Mouse (Mus musculus): ENCODE measurements at regions not wholly inside any gene's neighbourhood (a gene's known extent, or its start where the extent isn't known, plus 50 kb on each side); places are given as distances from the start of the nearest gene placed in this dataset.

DNA sequence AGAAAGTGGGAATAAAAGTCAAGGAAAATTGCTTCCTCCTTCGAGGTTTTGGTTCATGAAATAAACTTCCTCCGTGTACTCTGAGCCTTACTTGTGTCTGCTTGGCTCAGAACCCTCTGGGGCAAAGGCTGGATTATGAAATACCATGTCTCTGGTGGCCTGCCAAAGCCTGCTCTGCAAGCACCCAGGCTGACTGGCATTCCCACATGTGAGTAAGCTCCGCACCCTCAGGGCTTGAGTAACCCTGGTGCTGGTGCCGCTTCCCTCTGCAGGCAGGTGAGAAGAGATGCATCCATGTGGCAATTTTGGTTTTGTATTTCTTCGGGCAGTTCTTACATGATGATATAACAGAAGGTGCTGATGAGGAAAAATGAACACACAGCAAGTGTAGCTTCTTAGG is 66.0 kb downstream of the Nr2f2 start:
- ATAC-seq (replicated peaks; ENCODE audit: low FRiP score, low TSS enrichment, poor library complexity, severe bottlenecking) = no peak

DNA sequence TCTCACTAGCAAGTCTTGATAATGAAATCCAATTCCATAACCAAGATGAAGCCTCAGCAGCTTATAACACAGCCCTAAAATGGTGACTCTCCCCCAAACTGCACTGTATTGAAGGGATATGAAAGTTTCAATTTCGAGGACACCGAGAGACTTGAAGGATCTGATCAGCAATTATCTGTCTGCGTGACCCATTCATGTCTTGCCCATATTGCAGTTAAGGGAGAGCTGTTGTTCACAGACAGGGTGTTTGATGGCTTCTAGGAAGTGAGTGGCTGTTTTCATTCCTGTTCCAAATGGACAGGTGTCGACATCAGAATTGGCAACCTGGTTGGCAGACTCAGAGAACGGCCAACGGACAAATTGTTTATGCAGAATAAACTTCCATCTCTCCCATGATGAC is 75.1 kb downstream of the Nr2f2 start:
- ATAC-seq (replicated peaks; ENCODE audit: low FRiP score, low TSS enrichment, poor library complexity, severe bottlenecking) = no peak

DNA sequence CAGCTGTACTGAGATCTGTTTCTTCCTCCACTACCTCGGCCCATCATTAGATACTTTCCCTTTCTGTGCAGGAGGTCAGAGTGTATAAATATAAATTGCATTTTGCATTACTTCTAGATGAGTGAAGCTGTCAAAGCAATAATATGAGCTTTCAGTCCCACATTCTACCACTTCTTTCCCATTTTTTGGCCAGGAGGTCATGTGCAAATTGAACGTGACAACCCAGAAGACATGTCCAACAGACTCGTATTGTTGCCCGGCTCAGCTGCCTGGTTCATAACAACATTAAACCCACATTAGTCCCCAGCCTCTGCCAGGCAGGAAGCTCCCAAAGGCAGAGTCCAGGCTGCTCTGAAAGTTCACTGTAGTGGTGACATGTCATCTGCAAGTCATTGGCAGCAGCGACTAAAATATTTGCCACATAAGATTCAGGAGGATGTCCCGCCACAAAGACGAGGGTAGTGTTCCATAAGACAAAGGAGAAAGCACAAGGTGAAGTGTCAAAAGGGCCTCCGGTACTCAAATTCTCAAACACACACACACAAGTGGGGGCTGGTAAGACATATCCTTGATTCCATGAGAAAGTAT is 75.7 kb downstream of the Nr2f2 start:
- ATAC-seq (replicated peaks; ENCODE audit: low FRiP score, low TSS enrichment, poor library complexity, severe bottlenecking) = no peak

DNA sequence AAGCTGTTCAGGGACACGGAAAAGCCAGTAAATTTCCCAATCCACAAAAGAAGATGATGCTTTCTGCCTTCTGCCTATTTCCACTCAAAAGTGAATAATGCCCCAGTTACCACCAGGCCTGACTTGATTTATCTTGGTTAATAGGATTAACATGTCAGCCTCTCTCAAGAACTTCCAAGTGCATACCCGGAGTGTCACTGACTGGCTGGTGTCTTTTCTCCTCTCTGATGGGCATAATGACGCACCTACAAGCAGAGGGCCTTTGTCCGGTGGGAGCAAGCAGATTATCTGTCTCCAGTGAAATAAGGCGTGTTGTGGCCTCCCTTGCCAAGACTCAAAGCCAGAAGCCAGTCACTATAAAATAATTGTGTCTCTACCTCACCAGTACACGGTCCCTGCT is 76.3 kb downstream of the Nr2f2 start:
- no peak for ATAC-seq (replicated peaks; ENCODE audit: low FRiP score, low TSS enrichment, poor library complexity, severe bottlenecking)

DNA sequence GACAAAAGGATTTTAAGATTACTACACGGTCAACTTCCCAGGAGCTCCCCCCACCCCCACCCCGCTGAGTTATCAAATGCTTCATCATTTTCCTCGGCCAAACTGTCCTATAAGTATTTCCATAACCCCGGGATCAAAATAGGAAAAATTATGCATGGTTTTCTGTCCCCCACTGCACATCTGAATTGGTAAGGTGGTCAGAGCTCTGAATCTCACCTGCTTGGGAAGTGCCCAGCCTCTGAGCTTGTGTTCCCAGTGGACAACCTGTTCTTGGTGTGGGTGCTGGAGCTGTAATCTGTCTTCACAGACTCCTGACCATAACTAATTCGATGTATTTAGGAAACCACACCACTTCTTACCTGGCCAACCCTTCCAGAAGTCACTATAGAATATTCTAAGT is 77.9 kb downstream of the Nr2f2 start:
- ATAC-seq (replicated peaks; ENCODE audit: low FRiP score, low TSS enrichment, poor library complexity, severe bottlenecking) = no peak

DNA sequence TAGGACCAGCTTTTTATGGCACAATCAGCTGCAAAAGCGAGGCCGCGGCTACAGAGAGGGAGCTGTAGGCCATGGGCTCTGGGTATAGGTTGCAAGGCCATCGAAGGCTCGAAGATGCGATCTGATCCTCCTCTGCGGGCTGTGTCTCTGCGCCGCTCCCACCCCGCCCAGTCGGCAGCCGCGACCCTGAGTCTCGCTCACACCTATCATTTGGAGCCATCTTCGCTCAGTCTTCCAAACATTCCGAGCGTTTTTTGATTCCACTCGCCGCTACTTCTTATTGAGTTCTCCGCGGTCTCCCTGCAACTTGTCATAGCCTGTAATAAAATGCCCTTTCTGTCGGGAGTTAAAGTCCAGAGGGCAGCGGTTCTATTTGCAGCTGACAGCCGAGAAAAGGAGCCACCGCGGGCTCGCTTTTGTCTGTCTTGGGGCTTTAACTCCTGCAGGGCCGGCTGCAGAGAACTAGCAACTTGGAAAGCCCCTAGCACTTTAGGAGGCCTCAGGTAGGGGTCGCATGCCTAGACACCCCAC is 78.6 kb downstream of the Nr2f2 start:
- ATAC-seq (replicated peaks; ENCODE audit: low FRiP score, low TSS enrichment, poor library complexity, severe bottlenecking) = no peak

DNA sequence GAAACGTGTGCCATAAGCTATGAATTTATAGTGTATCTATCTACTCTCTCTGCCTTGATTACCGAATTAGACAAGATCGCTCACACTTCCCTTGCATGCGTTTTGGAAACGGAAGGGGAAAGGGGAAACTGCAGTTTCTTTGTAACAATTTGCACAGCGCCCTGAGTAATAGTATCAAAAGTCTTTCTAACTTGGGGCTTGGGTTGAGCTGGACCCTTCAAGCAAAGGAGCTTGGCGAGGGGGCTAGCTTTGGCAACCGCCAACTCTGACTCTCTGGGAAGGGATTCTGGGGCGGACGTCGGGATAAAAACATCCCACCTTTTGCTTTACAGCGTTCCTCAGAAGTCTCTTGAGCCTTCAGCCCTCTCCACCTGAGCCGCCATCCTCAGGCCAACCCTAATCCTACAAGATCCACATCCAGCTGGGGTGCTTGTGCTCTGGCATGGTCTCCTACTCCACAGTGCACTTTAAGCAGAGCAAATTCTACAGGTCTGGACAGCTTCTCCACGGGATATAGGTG is 79.6 kb downstream of the Nr2f2 start:
- ATAC-seq (replicated peaks; ENCODE audit: low FRiP score, low TSS enrichment, poor library complexity, severe bottlenecking) = no peak

DNA sequence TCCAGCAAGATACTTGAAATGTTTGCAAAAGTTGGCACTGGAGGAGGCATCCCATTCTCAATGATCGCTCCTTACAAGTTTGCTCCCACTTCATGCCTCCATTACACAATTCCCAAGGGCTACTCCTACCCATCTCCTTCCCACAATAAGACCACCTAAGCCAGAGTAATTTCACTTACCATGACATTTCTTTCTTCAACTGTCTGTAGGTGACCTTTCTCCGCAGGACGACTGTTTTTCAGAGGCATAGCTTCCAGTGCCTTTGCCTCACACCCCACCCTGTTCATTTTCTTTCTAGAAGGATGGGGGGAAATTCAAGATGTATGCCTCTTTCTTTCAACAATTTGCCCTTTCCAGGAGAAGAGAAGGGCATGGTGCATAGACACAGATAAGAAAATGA is 81.2 kb downstream of the Nr2f2 start:
- ATAC-seq (replicated peaks; ENCODE audit: low FRiP score, low TSS enrichment, poor library complexity, severe bottlenecking) = no peak

DNA sequence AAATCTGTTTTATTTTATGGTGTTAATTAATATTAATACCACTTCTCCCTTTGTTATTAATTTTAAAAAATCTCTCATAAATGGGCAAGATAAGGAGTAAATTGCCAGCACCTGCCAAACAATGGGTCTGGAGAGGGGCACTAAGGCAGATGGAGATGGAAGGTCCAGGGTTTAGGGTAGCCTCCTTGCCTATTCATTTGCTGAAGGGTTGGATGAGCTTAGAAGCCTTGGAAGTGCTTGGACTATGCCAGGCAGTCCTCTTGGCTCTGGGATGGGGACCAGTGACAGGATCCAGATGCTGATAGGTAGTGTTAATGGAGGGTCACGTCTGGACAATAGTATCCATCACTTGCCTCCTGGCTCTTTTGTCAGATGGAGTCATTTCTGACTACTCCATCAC is 82.7 kb downstream of the Nr2f2 start:
- no peak for ATAC-seq (replicated peaks; ENCODE audit: low FRiP score, low TSS enrichment, poor library complexity, severe bottlenecking)

DNA sequence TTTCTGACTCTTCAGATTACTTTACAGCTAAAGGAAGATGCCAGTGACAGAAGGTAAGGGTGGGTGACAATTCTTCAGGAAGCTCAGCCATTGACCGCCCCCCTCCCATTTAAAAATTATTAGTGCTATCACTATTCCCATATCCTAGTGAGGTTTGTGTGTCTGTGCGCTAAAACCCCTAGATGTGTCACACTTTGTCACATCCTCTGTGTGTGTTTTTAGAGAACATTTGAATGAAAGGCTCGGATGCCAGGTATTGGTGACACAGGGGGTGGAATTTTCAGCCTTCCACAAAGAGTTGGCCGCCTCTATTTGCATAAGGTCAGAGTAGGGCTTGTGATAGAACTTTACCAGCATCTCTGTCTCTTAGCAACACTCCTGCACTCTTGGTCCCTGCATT is 83.4 kb downstream of the Nr2f2 start:
- ATAC-seq (replicated peaks; ENCODE audit: low FRiP score, low TSS enrichment, poor library complexity, severe bottlenecking) = no peak

DNA sequence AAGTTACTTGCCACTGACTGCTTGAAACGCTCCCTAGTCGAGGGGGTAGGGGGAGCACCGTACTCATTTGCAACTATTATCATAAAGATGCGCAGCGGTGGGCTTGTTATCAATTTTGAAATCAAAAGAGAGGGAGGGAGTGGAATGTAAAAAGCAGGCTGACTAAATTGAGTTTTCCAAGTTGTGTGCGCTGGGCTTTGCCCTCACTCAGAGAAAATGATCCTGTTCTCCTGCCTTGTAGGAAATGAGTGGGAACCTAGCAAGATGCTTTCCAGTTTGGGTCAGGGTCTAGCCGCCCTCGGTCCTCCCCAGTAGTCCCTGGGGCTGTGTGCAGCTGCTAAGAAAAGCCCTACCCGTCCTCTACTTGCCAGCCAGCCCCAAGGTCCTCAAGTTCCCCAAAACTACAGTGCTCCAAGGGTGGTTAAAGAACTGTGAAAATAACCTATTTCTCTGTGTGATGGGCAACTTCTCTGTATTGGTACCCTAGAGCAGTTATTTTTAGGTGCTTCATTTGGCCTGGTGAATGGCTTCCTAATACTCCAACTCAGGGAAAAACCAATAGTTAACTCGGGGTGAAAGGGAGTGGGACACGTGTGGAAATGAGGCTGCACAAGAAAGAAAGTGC is 84.5 kb downstream of the Nr2f2 start:
- no peak for ATAC-seq (replicated peaks; ENCODE audit: low FRiP score, low TSS enrichment, poor library complexity, severe bottlenecking)

DNA sequence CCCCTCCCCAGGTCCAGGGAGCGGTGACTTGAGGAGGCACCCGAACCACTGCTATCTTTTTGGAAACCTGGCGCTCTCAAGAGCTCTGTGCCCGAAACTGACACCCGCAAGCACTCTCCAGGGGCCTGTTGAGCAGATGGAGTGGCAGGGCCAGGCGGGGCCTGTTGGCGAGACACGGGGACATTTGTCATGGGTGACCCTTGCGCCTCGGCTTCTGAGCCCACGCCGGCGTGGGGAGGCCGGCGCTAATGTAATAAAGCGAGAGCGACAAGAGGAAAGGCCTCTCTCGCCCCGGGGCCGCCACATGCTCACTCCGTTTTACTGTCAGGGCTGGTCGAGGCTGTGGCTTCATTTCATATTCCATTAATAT is 85.2 kb downstream of the Nr2f2 start:
- ATAC-seq (replicated peaks; ENCODE audit: low FRiP score, low TSS enrichment, poor library complexity, severe bottlenecking) = no peak

DNA sequence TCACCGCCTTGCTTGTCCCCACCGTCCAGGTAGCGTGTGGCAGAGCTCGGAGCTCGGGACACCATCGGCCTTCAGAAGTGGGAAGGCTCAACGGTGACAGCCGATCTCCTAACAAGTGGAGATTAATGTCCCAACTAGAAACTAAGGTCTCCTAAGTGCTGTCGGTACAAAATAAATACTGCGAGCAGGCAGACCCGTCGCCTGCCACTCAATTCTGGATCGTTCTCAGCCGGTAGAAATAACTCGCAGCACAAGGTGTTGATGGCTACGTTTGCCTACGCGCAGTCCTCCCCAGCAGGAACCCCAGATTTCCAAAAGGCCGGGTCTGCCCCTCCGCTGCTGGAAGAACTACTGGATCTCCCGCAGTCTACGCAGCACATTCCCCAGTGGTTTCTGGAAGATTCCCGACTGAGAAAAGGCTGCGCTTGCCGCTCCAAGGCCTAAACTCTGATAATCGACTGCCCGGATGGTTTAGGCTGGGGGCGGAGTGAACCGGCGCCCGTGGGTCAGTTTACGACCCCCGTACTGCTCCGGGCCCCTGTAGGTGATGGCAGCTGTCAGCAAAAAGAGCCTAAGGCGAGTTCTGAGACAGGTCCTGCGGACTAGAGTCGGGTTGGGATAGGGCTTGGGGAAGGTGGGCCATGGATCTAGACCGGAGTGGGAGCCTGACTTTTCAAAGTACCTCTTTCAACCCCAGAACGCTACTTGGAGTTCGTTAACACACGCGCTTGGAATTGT is 85.7 kb downstream of the Nr2f2 start:
- no peak for ATAC-seq (replicated peaks; ENCODE audit: low FRiP score, low TSS enrichment, poor library complexity, severe bottlenecking)

DNA sequence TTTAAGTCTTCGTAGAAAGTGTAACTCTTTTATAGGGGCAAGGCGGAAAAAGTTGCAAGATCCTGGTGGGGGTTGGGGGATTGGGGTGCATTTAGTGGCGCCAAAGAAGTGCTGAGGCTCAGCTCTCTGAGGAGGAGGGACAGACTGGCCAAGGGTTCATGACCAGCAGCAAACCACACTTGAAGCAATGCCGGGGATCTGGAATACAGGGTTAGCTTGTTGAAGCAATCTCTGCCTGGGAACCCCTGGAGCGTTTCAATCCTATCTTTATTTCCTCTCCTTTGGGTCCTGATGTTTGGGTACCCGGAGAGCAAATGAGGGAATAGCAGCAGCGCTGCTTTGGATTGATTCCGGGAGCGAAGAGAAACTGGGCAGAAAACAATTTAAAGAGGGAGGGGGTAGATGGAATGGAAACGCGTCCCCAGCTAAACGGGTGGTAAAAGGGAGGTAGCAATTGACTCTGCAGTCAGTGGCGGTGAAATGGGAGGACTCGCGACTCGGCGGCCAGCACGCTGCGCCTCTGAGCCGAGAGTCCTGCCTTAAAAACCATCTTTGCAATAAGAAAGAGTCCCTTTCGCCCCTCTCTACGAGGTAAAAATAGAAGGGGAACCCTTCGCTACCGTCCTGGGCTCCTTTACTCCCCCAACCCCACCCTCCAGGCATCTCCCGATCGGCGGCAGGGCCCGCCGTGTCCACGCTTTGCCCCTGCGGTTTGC is 86.5 kb downstream of the Nr2f2 start:
- ATAC-seq (replicated peaks; ENCODE audit: low FRiP score, low TSS enrichment, poor library complexity, severe bottlenecking) = no peak

DNA sequence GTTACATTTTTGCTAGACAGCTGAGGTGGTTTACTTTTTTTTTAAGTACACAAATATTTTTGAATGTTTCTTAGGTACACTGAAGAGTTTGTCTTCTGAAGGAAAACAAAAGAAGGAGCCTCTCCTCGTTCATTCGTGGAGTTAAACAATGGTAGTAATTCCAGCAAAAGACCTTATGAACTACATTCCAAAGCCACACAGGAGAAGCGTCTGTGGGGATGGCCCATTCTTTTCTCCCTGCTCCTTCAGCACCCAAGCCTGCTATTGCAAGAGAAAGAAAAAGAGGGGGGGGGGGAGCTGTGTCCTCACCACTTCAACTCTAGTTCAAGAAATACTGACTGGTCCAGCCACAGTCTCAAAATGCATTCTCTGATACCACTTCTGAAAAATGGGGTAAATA is 87.4 kb downstream of the Nr2f2 start:
- no peak for ATAC-seq (replicated peaks; ENCODE audit: low FRiP score, low TSS enrichment, poor library complexity, severe bottlenecking)

DNA sequence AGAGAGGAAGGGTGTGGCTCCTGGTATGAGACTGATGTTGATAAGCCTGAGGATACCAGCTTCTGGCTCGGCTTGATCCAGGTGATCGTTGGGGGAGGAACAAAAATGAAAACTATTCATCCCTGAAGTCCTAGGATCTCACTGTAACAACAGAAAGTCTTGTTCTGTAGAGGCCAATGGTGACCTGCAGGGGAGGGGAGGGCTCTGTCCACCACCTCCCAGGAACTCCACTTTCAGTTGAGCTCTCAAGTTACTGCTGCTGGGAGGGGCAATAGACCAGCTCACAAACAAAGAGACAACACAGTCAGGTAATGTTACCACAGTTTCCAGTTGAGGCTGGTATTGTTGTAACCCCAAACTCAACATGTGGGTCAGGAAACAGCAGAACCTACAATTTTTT is 90.5 kb downstream of the Nr2f2 start:
- ATAC-seq (replicated peaks; ENCODE audit: low FRiP score, low TSS enrichment, poor library complexity, severe bottlenecking) = no peak

DNA sequence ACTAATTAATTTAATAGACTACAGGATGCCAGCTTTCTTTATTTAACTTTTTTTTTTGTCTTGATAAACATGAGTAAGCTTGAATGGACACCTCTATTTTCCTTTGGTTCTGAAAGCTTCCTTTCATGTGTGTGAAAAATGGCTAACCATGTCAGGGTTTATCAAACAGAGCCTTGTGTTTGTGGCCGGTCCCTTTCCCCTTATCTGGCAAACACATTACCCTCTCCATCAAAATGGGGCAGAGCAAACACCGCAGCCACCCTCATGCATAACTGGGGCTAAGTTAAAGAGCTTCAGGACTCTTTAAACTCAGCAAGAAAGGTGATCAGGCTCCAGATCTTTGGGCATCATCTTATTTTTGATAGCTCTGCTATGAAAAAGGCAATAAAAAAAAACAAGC is 92.2 kb downstream of the Nr2f2 start:
- no peak for ATAC-seq (replicated peaks; ENCODE audit: low FRiP score, low TSS enrichment, poor library complexity, severe bottlenecking)

DNA sequence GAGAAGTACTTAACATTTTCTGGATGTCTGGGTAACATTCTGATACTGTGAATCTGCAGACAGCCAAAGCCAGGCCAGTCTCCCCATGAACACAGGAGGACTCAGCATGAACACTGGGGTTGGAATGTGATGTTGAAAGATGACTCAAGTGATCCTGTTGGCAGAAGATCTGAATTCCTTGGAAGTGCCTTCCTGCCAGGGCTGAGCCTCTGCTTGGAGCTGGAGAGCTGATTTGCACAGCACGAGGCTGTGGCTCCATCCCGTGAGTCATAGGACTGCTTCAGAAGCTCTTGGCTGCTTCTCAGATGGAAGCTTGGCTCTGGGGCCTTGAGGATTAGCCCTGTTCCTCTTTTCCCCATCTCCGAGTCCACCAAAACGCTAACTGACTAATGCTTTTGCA is 99.5 kb downstream of the Nr2f2 start:
- no peak for ATAC-seq (replicated peaks; ENCODE audit: low FRiP score, low TSS enrichment, poor library complexity, severe bottlenecking)

DNA sequence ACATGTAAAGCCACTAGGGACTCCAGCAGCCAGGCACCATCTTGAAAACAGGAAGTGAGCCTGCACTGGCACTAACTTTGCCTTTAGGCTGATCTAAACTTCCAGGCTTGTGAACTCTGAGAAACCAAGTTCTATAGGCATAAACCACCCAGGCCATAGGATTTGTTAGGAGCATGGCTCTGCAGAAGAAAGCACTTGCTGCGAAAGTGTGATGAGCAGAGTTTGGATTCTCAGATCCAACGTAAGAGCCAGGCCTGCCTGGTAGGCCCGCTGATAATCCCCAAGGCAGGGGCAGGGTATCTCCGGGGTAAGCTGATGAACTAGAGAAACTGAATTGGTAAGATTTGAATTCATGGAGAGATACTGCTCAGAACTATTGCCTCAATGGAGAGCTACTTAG is 109.7 kb downstream of the Nr2f2 start:
- ATAC-seq (replicated peaks; ENCODE audit: low FRiP score, low TSS enrichment, poor library complexity, severe bottlenecking) = no peak

DNA sequence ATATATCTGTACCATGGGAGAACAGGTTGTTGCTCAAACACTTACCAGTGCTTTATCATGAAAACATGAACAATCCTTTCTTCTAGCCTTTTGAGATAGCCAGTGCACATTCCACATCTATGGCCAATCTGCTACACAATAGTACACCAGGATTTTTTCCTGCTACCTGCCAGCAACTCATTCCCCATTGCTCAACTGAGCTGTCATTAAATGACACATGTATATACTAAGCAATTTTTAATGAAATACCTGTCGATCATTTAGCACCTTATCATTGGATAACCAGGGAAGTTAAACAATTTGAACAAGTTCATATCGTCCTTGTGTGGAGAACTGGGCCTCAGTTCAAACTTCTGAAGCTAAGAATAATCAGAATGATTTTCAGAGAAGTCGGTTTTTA is 111.5 kb downstream of the Nr2f2 start:
- ATAC-seq (replicated peaks; ENCODE audit: low FRiP score, low TSS enrichment, poor library complexity, severe bottlenecking) = no peak
